Mouse (Mus musculus) CD4-positive helper T cell, adult 2 months (primary cell): ENCODE measurements around the gene Gm49398.

ENCODE experiments used
- DNase-seq: peaks from one replicate; pipeline ENCODE4 v3.0.0-alpha.2; 2012; ENCODE audit warnings: low read depth, missing footprints, low spot score

Gm49398 gene

DNA sequence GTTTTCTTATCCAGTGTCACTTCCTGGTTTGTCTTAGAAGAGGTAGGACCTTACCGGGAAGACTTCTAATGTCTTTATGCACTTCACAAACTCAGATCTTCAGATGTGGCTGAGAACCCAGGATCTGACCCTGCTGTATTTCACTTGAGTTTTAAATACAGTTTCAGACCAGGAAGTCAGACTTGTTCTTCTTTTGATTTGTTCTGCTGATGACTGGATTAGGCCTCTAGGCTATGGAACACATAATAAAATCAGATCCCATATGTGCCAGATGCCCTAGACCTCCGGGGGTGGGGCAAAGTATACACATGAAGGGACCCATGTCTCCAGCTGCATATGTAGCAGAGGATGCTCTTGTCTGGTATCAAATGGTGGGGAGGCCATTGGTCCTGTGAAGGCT, at the start of gene Gm49398:
Gm49398 (minus strand) TSS at position 101 of the 400 bp plus-strand sequence.
- DNase-seq = no peak

DNA sequence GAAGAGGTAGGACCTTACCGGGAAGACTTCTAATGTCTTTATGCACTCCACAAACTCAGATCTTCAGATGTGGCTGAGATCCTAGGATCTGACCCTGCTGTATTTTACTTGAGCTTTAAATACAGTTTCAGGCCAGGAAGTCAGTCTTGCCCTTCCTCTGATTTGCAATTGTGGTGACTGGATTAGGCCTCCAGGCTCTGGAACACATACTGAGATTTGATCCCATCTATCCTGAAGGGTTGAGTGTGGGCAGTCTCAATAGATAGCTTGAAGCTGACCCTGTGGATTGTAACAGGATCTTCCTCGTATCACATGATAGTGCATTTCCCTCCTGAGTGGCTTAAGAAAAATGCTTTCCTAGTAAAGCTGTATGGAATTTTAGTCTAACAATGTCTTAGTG, 33.4 kb downstream of the Gm49398 start, which contains the start of gene Cts8:
Cts8 (minus strand) TSS at position 101 of the 400 bp plus-strand sequence.
- DNase-seq = no peak

DNA sequence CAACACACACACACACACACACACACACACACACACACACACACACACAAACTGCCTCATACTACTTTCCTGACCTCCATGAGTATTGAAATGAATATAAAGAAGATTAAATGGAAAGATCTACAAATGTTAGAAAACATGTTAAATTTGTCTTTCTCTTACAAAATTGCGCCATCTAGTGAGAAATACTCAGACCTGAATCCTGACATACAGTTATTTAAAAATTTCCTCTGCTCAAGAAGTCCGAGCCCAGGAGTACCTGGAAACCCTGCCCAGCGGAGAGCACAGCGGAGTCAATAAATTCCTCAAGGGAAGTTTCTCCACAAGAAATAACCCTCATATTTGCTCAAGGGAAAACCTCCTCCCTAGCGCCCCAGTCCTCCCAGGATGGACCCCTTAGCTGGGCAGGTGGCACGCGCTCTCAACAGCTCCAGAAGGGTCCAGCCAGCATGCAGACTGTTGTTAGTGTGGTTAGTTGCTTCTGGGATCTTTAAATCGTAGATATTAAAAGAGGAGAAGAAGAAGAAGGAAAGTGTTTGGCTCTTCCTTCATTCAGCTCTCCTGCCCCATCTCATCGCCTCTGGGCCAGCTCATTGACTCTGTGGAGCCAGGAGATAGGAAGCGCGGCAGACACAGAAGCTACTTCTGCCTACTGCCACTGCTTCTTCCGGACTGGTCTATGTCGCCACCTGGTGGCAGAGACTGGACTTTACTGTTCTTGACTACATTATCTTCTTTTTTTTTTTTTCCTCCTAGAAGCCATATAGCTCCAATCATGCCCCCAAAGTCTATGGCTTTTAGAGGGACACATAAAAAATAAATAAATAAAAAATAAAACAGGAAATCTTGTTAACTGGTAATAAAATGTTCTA, 47.3 kb downstream of the Gm49398 start:
- DNase-seq = peak; percentile 66

GRCm38 (mm10) chr13:61203310-61203709, 85.3 kb downstream of the Gm49398 start, which contains the start of gene Cts6:
TSS of gene Cts6 (minus strand) at chr13:61203410.
- no peak for DNase-seq
